In the genomic region with DNA sequence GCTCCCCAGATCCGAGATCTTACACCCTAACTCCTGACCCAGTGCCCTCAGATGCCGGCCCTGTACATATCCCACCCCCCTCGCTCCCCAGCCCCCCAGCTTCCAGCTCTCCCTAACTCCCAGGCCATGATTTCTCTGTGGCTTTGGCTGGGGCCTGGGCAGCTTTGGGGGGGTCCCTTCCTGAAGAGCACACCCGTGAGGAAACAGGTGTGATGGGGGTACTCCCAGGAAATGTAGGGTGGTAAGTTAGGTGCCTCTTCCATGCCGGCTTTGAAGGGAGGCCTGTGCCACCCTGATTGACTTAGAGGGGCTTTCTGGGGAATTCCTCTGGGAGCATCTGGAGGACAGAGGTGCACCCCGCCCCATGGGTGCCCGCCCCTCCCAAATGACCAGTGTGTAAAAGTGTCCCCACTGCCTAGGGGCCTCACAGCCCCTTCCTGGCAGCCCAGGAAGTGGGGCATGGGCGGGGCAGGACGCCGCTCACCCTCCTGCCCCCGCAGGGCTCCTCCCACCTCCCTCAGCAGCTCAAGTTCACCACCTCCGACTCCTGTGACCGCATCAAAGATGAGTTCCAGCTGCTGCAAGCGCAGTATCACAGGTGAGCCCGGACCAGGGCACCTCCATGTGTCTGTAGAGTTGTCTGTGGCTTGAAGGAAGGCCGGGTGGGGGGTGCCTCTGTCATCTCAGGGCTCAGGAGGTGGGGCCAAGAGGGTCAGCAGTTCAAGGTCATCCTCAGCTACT, we compare ENCODE assay signal across 7 mouse cellular contexts. TPM values are rescaled to one million over a fixed set of nuclear protein-coding genes. Genes with fewer than 3 reads are reported as not detected.
DNase-seq lines count a peak whose midpoint lies in the region; ATAC-seq lines count a peak whose summit lies in the region.

No protein-coding gene starts in this region.

- peaks cover 43% of the 10 kb centered on the region for H3K36me3 ChIP-seq in heart, embryonic 12.5 days

- H3K4me3 ChIP-seq in heart, embryonic 12.5 days = peak overlapping the region; percentile 97

- peak overlapping the region; percentile 100 for H3K9ac ChIP-seq in heart, embryonic 12.5 days

- 11% methylated on average over 16 of the region's 16 CpGs for WGBS in heart, embryonic 12.5 days

- DNase-seq in CD8-positive naive resting alpha-beta T cell, adult 2 months (ENCODE audit: low read depth in 2 of 2, low spot score in 2 of 2) = peak; percentile 79 to 86
- peak; percentile 56 to 62 for DNase-seq in adrenal gland, adult 18-20 months (ENCODE audit: low spot score in 2 of 2)
- peak; percentile 68 for DNase-seq in kidney, postnatal 10 days
- peak; percentile 68 to 80 for DNase-seq in spleen, postnatal 4 days (ENCODE audit: low spot score in 2 of 2)
- no peak for DNase-seq in frontal cortex, postnatal 25 days (ENCODE audit: low spot score in 2 of 2)

- H3K27me3 ChIP-seq in heart, embryonic 12.5 days (replicated peaks) = no peaks in the 10 kb centered on the region

- H3K4me1 ChIP-seq in heart, embryonic 12.5 days (replicated peaks) = peaks cover 47% of the 10 kb centered on the region

- peak overlapping the region; percentile 97 for H3K27ac ChIP-seq in heart, embryonic 12.5 days (ENCODE audit: poor library complexity, severe bottlenecking)

- peak overlapping the region; percentile 88 for H3K4me2 ChIP-seq in heart, embryonic 12.5 days

- 0 out of 2 replicates have a peak, but pooled peaks cover 3% of the 10 kb centered on the region for H3K9me3 ChIP-seq in heart, embryonic 12.5 days (replicated peaks)

- ATAC-seq in heart, embryonic 12.5 days (ENCODE audit: insufficient number of reproducible peaks, low FRiP score) = peak; percentile 10; the same call in 1 of the 2 replicates
- peak; percentile 71 for ATAC-seq in megakaryocyte, adult 5-6 weeks (ENCODE audit: poor library complexity, severe bottlenecking)

RNA-seq across cellular contexts. Expression of a gene that starts 1.6 kb away (rescaled TPM):
- total RNA-seq in adrenal gland, adult 18-20 months (2021) = 1,000 to 10,000 TPM in 1 of 2 experiments, 100 to 1,000 TPM in 1; 911 to 1,138 TPM
- polyA plus RNA-seq in heart, embryonic 12.5 days (2016; fragmentation: Nextera tagmentation; extraction: Ambion mirVana) = 636 and 677 TPM in 2 replicates
- 345 and 384 TPM in 2 replicates for total RNA-seq in megakaryocyte, adult 5-6 weeks (2015)
- total RNA-seq in megakaryocyte, adult 5-6 weeks (2017) = 238 and 282 TPM in 2 replicates

RNA-seq across cellular contexts. Expression of a gene that starts 13.5 kb away (rescaled TPM):
- total RNA-seq in adrenal gland, adult 18-20 months (2021) = 10 to 100 TPM; 58.2 to 65.6 TPM
- polyA plus RNA-seq in heart, embryonic 12.5 days (2016; fragmentation: Nextera tagmentation; extraction: Ambion mirVana) = 25.8 and 30.8 TPM in 2 replicates
- 1.1 and 3.3 TPM in 2 replicates for total RNA-seq in megakaryocyte, adult 5-6 weeks (2015)
- 0.51 and 1.8 TPM in 2 replicates for total RNA-seq in megakaryocyte, adult 5-6 weeks (2017)

RNA-seq across cellular contexts. Expression of a gene that starts 15.9 kb away (rescaled TPM):
- 10 to 100 TPM; 81.7 to 83.4 TPM for total RNA-seq in adrenal gland, adult 18-20 months (2021)
- 58.4 and 66.2 TPM in 2 replicates for polyA plus RNA-seq in heart, embryonic 12.5 days (2016; fragmentation: Nextera tagmentation; extraction: Ambion mirVana)
- 4.9 and 7.8 TPM in 2 replicates for total RNA-seq in megakaryocyte, adult 5-6 weeks (2015)
- 7.1 and 8.1 TPM in 2 replicates for total RNA-seq in megakaryocyte, adult 5-6 weeks (2017)

RNA-seq across cellular contexts. Expression of a gene that starts 36.9 kb away (rescaled TPM):
- 1 to 10 TPM; 1.7 to 2.6 TPM for total RNA-seq in adrenal gland, adult 18-20 months (2021)
- polyA plus RNA-seq in heart, embryonic 12.5 days (2016; fragmentation: Nextera tagmentation; extraction: Ambion mirVana) = 1.9 and 2.3 TPM in 2 replicates
- 34.3 and 35.9 TPM in 2 replicates for total RNA-seq in megakaryocyte, adult 5-6 weeks (2015)
- 31.5 and 42.4 TPM in 2 replicates for total RNA-seq in megakaryocyte, adult 5-6 weeks (2017)

RNA-seq across cellular contexts. Expression of a gene that starts 40.0 kb away (rescaled TPM):
- total RNA-seq in adrenal gland, adult 18-20 months (2021) = 10 to 100 TPM; 21.4 to 37.3 TPM
- polyA plus RNA-seq in heart, embryonic 12.5 days (2016; fragmentation: Nextera tagmentation; extraction: Ambion mirVana) = 27.2 and 27.4 TPM in 2 replicates
- total RNA-seq in megakaryocyte, adult 5-6 weeks (2015) = 1.9 and 8.9 TPM in 2 replicates
- 6.5 and 11.4 TPM in 2 replicates for total RNA-seq in megakaryocyte, adult 5-6 weeks (2017)

Comparison
In these comparisons a context has a peak if more than half of its experiments do, and no peak if none do; other contexts are left out.
1. DNase-seq: peak in CD8-positive naive resting alpha-beta T cell, adult 2 months (2 of 2), adrenal gland, adult 18-20 months (2 of 2), kidney, postnatal 10 days (single experiment) and spleen, postnatal 4 days (2 of 2); none in frontal cortex, postnatal 25 days (0 of 2).
2. RNA of a gene that starts 13.5 kb away (total RNA-seq): 58.2 to 65.6 TPM in adrenal gland, adult 18-20 months; 0.51 to 3.3 TPM in megakaryocyte, adult 5-6 weeks; every median in the first group is over 10 times any median in the second.
3. RNA of a gene that starts 15.9 kb away (total RNA-seq): 81.7 to 83.4 TPM in adrenal gland, adult 18-20 months; 4.9 to 8.1 TPM in megakaryocyte, adult 5-6 weeks; every median in the first group is over 4 times any median in the second.